Mouse (Mus musculus) NIH3T3 (cell line): ENCODE measurements around the gene Ushbp1.
"Not testable (repeated sequence)": the region's sequence is repeated elsewhere in the genome, so short reads cannot be mapped to it uniquely, and the experiment has no call there.

Experiments
- DNase-seq: peaks from one replicate; pipeline ENCODE4 v3.0.0-alpha.2; 2012; ENCODE audit warnings: low read depth

Ushbp1 gene

DNA sequence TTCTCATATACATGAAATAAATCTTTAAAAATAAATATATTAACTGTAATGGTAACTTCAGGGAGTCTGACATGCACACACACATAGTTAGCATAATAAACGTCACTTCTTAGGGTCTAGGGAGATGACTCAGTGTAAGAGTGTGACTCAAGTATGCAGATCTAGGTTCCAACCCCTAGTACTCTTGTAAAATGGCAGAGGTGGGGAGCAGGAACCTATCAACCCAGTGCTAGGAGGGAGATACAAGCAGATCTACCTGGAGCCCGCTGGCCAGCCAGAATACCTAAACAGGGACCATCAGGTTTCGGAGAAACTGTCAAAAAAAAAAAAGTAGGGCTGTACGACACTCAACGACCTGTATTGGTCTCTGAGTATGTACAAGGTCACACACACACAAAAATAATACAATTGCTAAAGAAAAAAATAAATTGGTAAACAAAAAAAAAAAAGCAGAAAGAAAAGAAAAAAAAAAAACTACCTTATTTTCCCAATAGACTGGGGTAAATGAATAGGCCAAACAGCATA lies 24.8 kb downstream of the Ushbp1 start:
- peak; percentile 44 for DNase-seq

- DNase-seq = no peak
These were observed 26.4 kb downstream of the Ushbp1 start for GRCm38 (mm10) chr8:71369040-71369718.

DNA sequence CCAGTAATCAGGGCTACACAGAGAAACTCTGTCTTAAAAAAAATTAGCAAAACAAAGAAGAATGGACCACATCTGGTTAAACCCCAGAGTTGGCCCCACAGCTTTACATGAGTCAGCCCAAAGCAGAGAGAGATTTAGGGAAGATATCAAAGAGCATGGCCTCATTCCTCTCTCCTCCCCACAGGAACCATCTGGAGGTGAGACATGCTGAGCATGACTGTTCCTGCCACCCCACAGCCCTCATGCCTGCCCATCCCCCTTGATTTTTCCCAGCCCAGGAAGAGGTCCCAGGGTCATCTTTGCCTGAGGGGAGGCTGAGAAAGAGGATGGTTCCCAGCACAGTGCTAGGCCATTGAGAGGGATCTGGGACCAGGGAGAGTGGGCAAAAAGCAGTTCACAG lies 27.2 kb downstream of the Ushbp1 start:
- DNase-seq = peak; percentile 66

GRCm38 (mm10) chr8:71367529-71368176 lies 27.9 kb downstream of the Ushbp1 start:
- no peak for DNase-seq

DNA sequence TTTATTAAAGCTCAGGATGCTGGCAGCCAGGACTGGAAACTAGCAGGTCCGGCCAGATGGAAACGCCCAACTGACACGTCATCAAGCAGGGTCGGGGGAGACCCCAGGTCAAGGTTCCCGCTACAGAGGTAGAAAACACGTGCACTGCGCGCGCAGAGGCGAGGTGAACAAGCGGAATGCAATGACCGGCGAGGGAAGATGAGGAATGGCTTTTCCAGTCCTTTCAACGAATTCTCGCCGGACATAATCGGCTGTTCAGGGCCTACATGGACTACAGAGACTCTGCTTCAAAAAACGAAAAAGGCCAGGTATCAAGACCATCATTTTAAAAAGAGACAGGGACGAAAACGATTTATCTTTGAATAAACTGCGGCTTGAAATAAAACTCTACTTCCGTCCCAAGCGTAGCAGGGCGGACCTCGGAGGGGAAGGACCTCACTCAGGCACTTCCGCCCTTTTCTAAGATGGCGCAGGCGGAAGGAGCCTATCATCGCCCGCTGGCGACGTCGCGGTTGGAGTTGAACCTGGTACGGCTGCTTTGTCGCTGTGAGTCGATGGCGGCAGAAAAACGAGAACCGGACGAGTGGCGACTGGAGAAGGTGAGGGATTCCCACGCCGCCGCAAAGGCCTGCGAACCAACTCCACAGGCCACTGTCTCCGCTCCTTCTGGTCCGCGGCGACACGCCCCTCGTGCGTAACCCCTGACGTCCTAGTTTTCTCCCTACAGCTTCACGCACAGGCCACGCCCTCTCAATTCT lies 28.7 kb downstream of the Ushbp1 start, which contains the start of gene Use1:
TSS of gene Use1 (plus strand) at position 78 of the 758 bp plus-strand sequence.
- DNase-seq = peak; percentile 96

GRCm38 (mm10) chr8:71358026-71358425 lies 37.6 kb downstream of the Ushbp1 start:
- no peak for DNase-seq

DNA sequence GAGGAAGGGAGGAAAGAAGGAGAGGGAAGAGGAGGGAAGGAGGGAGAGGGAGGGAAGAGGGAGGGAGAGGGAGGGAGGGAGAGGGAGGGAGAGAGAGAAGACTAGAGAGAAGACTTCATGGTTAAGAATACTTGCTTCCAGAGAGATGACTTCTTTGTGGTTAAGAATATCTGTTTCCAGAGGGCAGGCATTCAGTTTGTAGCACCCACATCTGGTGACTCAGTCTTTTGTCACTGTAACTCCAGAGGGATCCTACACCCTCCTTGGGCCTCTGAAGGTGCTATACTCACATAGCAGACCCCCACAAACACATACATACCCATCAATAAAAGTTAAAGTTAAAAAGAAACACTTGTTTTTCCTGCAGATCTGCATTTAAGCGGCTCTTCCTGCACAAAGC lies 44.1 kb downstream of the Ushbp1 start:
- DNase-seq = no peak

DNA sequence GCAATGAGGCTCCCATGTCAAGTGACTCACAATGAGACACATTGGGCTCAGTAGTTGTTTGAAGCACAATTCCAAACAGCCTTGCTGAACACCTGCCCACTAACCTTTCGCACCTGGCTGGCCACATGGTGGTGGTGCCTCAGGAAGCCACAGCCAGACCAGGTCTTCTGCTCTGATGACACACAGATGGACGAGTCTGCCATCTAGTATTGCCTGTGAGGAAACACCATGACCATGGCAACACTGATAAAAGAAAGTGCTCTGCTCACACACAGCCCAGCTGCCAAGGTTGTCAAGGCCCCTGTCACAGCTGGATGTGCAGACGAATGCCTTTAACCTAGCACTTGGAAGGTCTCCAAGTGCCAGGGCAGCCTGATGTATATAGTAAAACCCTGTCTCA lies 44.5 kb downstream of the Ushbp1 start:
- DNase-seq = peak; percentile 34

- DNase-seq = peak; percentile 65
These were observed 49.0 kb downstream of the Ushbp1 start for GRCm38 (mm10) chr8:71346581-71346980.

GRCm38 (mm10) chr8:71340625-71341024 lies 55.0 kb downstream of the Ushbp1 start:
- DNase-seq = peak; percentile 75

GRCm38 (mm10) chr8:71337834-71338233 lies 57.8 kb downstream of the Ushbp1 start:
- DNase-seq = not testable (repeated sequence)
